Mouse (Mus musculus) CH12.LX (cell line): Measurements from ENCODE around the gene Mptx1. TPM values are rescaled to one million over a fixed set of nuclear protein-coding genes. Genes with fewer than 3 reads are reported as not detected.
A peak's percentile ranks its signal among the peaks of the same experiment; 100 is the strongest.
"Not testable (repeated sequence)": the region's sequence is repeated elsewhere in the genome, so short reads cannot be mapped to it uniquely, and the experiment has no call there.

ENCODE experiments used
- DNase-seq: peaks from one replicate; pipeline ENCODE4 v3.0.0-alpha.2; 2013; ENCODE audit errors: extremely low read depth
- H3K27ac ChIP-seq: 2 replicates; pipeline ENCODE4 v1.5.1; 2012; ENCODE audit warnings: low read depth, mild to moderate bottlenecking, control low read depth, moderate library complexity; ENCODE audit not compliant: insufficient read depth
- H3K27me3 ChIP-seq: replicated peaks from 2 replicates; pipeline ENCODE3; 2012; ENCODE audit warnings: inconsistent platforms
- H3K36me3 ChIP-seq, 2 experiments: replicated peaks in 1 of 2; 2 replicates each; pipeline versions ENCODE3 to v1.6.1; 2012; ENCODE audit warnings: inconsistent platforms in 1 of 2, low read length in 1 of 2, mild to moderate bottlenecking in 1 of 2, mixed read lengths in 1 of 2, moderate library complexity in 1 of 2; ENCODE audit not compliant: control insufficient read depth in 1 of 2, insufficient read depth in 1 of 2
- H3K4me1 ChIP-seq, 2 experiments: 2 replicates each; pipeline ENCODE4 v1.6.1; 2012; ENCODE audit warnings: inconsistent platforms in 1 of 2, moderate library complexity in 1 of 2; ENCODE audit not compliant: insufficient read depth in 2 of 2, control insufficient read depth in 1 of 2
- H3K4me2 ChIP-seq: 2 replicates; pipeline ENCODE4 v1.6.1; 2012; ENCODE audit warnings: low read depth, mild to moderate bottlenecking, control low read depth; ENCODE audit not compliant: poor library complexity, insufficient read depth, severe bottlenecking
- H3K4me3 ChIP-seq, 3 experiments: fragments of 150-350 bp in 1 of 3; sonication (generic) in 1 of 3; replicated peaks in 1 of 3; 2 replicates each; pipeline versions ENCODE3 to v1.5.1; 2011 to 2012; ENCODE audit warnings: low read depth in 2 of 3, low read length in 2 of 3, mild to moderate bottlenecking in 2 of 3, moderate library complexity in 2 of 3, control low read depth in 1 of 3, improper control_type of control experiment in 1 of 3, inconsistent platforms in 1 of 3, mixed read lengths in 1 of 3; ENCODE audit not compliant: poor library complexity in 1 of 3
- H3K79me2 ChIP-seq: replicated peaks from 2 replicates; pipeline ENCODE4 v1.6.1; 2012; ENCODE audit warnings: mild to moderate bottlenecking, moderate library complexity; ENCODE audit not compliant: control insufficient read depth, poor library complexity, insufficient read depth, severe bottlenecking; ENCODE audit errors: extremely low read depth
- H3K9ac ChIP-seq: 2 replicates; pipeline ENCODE4 v1.6.1; 2012; ENCODE audit warnings: low read depth, mild to moderate bottlenecking, control low read depth, moderate library complexity; ENCODE audit not compliant: insufficient read depth
- H3K9me3 ChIP-seq: replicated peaks from 2 replicates; pipeline ENCODE3; 2012; ENCODE audit warnings: low read length, inconsistent platforms, mixed read lengths
- CHD2 ChIP-seq: IDR thresholded peaks from 2 replicates; pipeline ENCODE4 v1.6.1; 2011; ENCODE audit warnings: low read length, improper control_type of control experiment
- CTCF ChIP-seq, 2 experiments: IDR thresholded peaks in 1 of 2; conservative IDR thresholded peaks in 1 of 2; 2 replicates each; pipeline ENCODE4 v1.5.1; 2011 to 2012; ENCODE audit warnings: low read depth in 2 of 2, low read length in 2 of 2, improper control_type of control experiment in 1 of 2, inconsistent platforms in 1 of 2, mild to moderate bottlenecking in 1 of 2, moderate library complexity in 1 of 2
- EP300 ChIP-seq: IDR thresholded peaks from 2 replicates; pipeline ENCODE4 v1.6.1; 2011; ENCODE audit warnings: low read length, improper control_type of control experiment
- ETS1 ChIP-seq: conservative IDR thresholded peaks from 2 replicates; pipeline ENCODE4 v1.6.1; 2012; ENCODE audit warnings: low read depth, mild to moderate bottlenecking, inconsistent platforms, low read length, improper control_type of control experiment, moderate library complexity
- HCFC1 ChIP-seq: IDR thresholded peaks from 2 replicates; pipeline ENCODE4 v1.6.1; 2012; ENCODE audit warnings: low read depth, mild to moderate bottlenecking, inconsistent platforms, low read length, improper control_type of control experiment
- IRF4 ChIP-seq: IDR thresholded peaks from 2 replicates; pipeline ENCODE4 v1.6.1; 2014; ENCODE audit warnings: low read depth, mild to moderate bottlenecking, inconsistent platforms, low read length, improper control_type of control experiment
- JUN ChIP-seq: IDR thresholded peaks from 2 replicates; pipeline ENCODE4 v1.6.1; 2011; ENCODE audit warnings: low read depth, mild to moderate bottlenecking, low read length, improper control_type of control experiment, moderate library complexity; ENCODE audit not compliant: insufficient read depth
- KAT2A ChIP-seq: IDR thresholded peaks from 2 replicates; pipeline ENCODE4 v1.6.1; 2012; ENCODE audit warnings: low read length, improper control_type of control experiment, inconsistent platforms; ENCODE audit not compliant: insufficient replicate concordance
- MAZ ChIP-seq: IDR thresholded peaks from 2 replicates; pipeline ENCODE4 v1.6.1; 2012; ENCODE audit warnings: low read depth, mild to moderate bottlenecking, inconsistent platforms, low read length, improper control_type of control experiment, moderate library complexity
- MXI1 ChIP-seq: IDR thresholded peaks from 2 replicates; pipeline ENCODE4 v1.6.1; 2011; ENCODE audit warnings: mild to moderate bottlenecking, low read depth, low read length, improper control_type of control experiment
- MYC ChIP-seq: IDR thresholded peaks from 2 replicates; pipeline ENCODE4 v1.6.1; 2011; ENCODE audit warnings: low read depth, mild to moderate bottlenecking, improper control_type of control experiment, low read length
- NELFE ChIP-seq: IDR thresholded peaks from 2 replicates; pipeline ENCODE4 v1.6.1; 2011; ENCODE audit warnings: low read depth, low read length, improper control_type of control experiment
- POLR2AphosphoS2 ChIP-seq: IDR thresholded peaks from 2 replicates; pipeline ENCODE4 v1.6.1; 2011; ENCODE audit warnings: low read depth, low read length, improper control_type of control experiment
- RAD21 ChIP-seq: IDR thresholded peaks from 2 replicates; pipeline ENCODE4 v1.6.1; 2011; ENCODE audit warnings: low read depth, mild to moderate bottlenecking, low read length, improper control_type of control experiment, moderate library complexity
- SMC3 ChIP-seq: IDR thresholded peaks from 2 replicates; pipeline ENCODE4 v1.6.1; 2011; ENCODE audit warnings: low read depth, low read length, improper control_type of control experiment
- TCF12 ChIP-seq: IDR thresholded peaks from 2 replicates; pipeline ENCODE4 v1.6.1; 2014; ENCODE audit warnings: low read depth, mild to moderate bottlenecking, inconsistent platforms, low read length, improper control_type of control experiment
- UBTF ChIP-seq: IDR thresholded peaks from 2 replicates; pipeline ENCODE4 v1.6.1; 2012; ENCODE audit warnings: low read depth, mild to moderate bottlenecking, inconsistent platforms, low read length, improper control_type of control experiment, moderate library complexity
- ZKSCAN1 ChIP-seq: IDR thresholded peaks from 2 replicates; pipeline ENCODE4 v1.6.1; 2012; ENCODE audit warnings: low read depth, inconsistent platforms, low read length, improper control_type of control experiment, borderline replicate concordance
- ZMIZ1 ChIP-seq: IDR thresholded peaks from 2 replicates; pipeline ENCODE4 v1.6.1; 2012; ENCODE audit warnings: low read depth, mild to moderate bottlenecking, inconsistent platforms, low read length, improper control_type of control experiment
- ZNF384 ChIP-seq: IDR thresholded peaks from 2 replicates; pipeline ENCODE4 v1.6.1; 2012; ENCODE audit warnings: low read depth, low read length, improper control_type of control experiment, inconsistent platforms
- dilution Hi-C: fragments of 300-500 bp; cut with MboI; formaldehyde crosslinking; loops from 2 replicates; pipeline ENCODE4 v1.14.3; 2020; ENCODE audit warnings: low sequenced_read_pairs; ENCODE audit not compliant: extremely low pct_unique_long_range_greater_than_20kb, extremely low pct_ligation_motif_present
- in situ Hi-C: fragments of 300-500 bp; cut with MboI; formaldehyde crosslinking; loops from 3 replicates; pipeline ENCODE4 v1.14.3; 2019; ENCODE audit warnings: low sequenced_read_pairs, low pct_ligation_motif_present, low pct_unique_long_range_greater_than_20kb, mixed read lengths
- polyA plus RNA-seq: library from polyadenylated mRNA; unstranded; fragments of >175 nt; gene quantifications from 2 replicates; pipeline ENCODE4 v1.2.1, GENCODE M21; 2012; ENCODE audit warnings: low read depth; ENCODE audit not compliant: insufficient read length
- total RNA-seq, 2 experiments: library from RNA; depleted of rRNA; stranded (reverse); fragments of 300-350 nt in 1 of 2; fragments of >200 nt in 1 of 2; gene quantifications; 2 replicates each; pipeline ENCODE4 v1.2.3; 2012 to 2014

Gene Mptx1
- total and polyA plus RNA-seq, 3 experiments: not detected

DNA sequence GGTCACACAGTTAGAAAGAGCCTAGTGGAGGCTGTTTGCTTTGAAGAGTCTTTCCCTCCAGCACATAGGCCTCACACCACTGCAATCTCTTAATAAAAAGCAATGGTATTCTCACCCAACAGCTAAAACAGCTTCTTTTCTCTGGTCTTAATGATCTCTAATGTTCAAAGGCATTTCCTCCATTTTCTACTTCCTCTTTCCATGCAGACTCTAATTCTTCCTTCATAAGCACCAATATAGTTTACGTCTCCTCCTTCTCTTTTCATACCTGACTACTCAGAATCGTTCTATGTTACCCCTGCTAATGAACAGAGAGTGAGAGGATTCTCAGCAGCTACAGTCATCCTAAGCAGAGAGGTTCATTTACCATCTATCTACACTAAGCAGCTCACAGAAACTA lies 13.0 kb upstream of the Mptx1 start:
- dilution Hi-C loops (no loop called here), in situ Hi-C loops (no loop called here)
- TF ChIP-seq SMC3: no peak
- no peak for TF ChIP-seq IRF4
- TF ChIP-seq RAD21: no peak
- TF ChIP-seq ZKSCAN1: no peak
- TF ChIP-seq UBTF: no peak
- no peak for TF ChIP-seq ZMIZ1
- TF ChIP-seq JUN: no peak
- no peak for TF ChIP-seq NELFE
- no peak for TF ChIP-seq MAZ
- TF ChIP-seq ETS1: no peak
- TF ChIP-seq ZNF384: no peak
- no peak for TF ChIP-seq EP300
- TF ChIP-seq TCF12: no peak
- TF ChIP-seq CHD2: no peak
- no peak for TF ChIP-seq KAT2A
- no peak for TF ChIP-seq POLR2AphosphoS2
- no peak for TF ChIP-seq HCFC1
- TF ChIP-seq MYC: no peak
- no peak for TF ChIP-seq CTCF (conservative IDR thresholded peaks at IDR 0.05 in 1 of 2, IDR thresholded peaks at IDR 0.05 in 1 of 2; ENCODE audit: low read depth in 2 of 2, low read length in 2 of 2)
- TF ChIP-seq MXI1: no peak
- Histone ChIP-seq H3K4me1 (peaks cover 0 to 4% of the 10 kb centered on the region in 2 experiments; a peak in 1 of 4 replicates), H3K36me3 (no peaks in the 10 kb centered on the region), H3K27me3 (no peaks in the 10 kb centered on the region), H3K4me3 (no peak overlapping the region), H3K9ac (no peak overlapping the region), H3K79me2 (no peaks in the 10 kb centered on the region), H3K4me2 (no peak overlapping the region), H3K27ac (no peak overlapping the region), H3K9me3 (no peaks in the 10 kb centered on the region)
- peak; percentile 8 for DNase-seq

DNA sequence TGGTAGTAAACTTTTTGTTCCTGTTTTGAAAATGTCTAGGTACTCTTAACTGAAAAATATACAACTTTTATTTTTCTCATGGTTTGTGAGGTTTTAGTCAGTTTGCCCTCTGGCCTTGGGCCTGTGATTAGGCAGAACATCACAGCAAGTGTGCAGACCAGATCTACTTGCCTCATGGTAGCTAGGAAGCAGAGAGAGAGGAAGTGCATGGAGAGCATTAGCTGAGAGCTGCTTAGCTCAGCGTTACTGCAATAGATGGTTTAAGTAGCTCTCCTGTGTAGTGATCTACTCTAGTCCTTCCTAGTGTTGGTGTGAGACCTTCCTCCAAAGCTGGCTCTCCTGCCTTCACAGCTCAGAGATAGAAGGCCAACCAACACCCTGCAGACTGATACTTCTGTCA lies 23.3 kb downstream of the Mptx1 start:
- H3K79me2 ChIP-seq, H3K9ac ChIP-seq, H3K9me3 ChIP-seq, H3K27me3 ChIP-seq, in situ Hi-C loops, H3K4me2 ChIP-seq, H3K4me1 ChIP-seq, dilution Hi-C loops, H3K4me3 ChIP-seq, H3K27ac ChIP-seq, DNase-seq, H3K36me3 ChIP-seq: not testable (repeated sequence)
